Mouse (Mus musculus): ENCODE measurements around the gene Hadha.

Hadha gene

DNA sequence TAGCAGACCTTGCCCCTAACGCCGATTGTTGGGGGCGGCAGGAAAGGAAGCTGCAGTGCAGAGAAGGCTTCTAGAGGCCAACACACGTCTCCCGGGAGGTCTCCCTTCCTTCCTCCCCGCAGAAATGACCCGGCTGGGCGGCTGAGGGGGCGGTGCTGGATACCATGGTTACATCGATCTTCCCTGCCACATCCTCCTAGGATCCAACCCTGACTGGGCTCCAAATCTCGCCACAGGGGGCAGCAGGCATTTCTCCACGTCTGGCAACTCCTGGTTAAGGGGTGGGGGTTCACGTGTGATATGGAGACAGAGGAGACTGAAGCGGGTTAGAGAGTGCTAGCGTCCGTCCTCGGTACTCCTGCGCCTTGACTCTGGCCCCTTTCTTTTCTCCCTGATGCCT, 43.8 kb downstream of the Hadha start:
- DNase-seq (ENCODE audit: low spot score) = no peak

DNA sequence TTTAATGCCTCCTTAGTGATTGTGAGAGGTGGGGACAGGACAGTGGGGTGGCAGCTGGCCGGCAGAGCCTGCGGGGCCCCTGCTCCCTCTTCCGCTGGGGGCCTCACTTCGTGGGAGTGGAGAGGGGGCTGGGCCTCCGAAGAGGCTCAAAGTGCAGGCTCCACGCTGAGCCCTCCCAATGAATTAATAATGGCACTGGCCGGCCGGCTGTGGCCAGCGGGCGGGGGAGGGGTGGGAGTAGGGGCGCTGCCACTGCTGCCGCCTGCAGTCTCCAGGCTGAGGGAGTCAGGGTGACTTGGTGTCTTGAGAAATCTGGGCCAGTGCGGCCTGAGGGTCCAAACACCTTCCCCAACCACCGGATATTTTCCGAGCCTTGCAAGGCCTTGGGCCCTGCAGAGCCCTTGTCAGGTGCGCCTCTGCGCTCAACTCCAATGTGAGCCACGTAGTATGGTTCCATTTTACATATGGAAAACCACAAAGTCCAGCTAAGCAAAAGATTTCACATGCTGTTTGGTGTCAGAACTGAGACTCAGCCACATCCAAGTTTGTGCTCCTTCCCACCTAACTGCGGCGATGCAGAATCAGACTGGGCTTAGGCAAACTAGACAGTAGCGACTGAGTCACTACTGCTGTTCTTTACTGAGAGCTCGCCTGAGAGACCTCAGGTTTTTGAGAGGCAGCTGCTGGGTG, 44.4 kb downstream of the Hadha start:
- DNase-seq (ENCODE audit: low spot score) = no peak

DNA sequence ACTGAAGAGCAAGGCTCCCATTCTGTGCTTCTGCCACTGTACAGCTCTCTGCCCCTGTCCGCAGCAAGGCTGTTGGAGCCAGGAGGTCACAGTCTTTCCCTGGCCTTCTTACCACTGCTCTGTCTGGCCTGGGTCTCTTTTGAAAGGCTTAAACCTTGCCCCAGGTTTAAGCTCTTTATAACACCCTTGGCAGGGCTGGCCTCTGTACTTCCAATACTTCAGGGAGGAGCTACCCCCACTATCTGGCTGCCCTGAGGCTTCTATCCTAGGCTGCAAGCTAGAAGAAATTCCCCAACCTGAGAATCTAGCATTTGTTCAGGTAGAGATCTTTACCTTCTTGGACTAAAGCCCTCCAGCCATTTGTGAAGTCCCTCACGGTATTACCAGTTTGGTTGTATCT, 45.1 kb downstream of the Hadha start:
- no peak for DNase-seq (ENCODE audit: low spot score)

DNA sequence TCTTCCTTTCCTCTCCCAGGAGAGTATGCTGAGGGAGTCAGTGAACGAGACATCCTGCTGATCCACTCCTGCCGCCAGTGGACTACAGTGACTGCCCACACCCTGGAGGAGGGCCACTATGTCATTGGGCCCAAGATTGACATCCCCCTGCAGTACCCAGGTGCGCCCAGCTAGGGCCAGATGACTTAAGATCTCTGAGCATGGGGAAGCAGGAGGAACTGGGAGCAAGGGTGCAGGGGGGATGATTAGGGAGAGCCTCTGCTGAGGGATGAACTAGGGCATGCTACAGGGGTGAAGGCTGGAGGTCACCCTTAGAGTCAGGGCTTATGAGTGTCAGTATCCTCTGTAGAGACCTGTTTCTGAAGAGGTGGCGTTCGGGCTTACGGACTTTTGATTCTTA, 46.7 kb downstream of the Hadha start:
- no peak for DNase-seq (ENCODE audit: low spot score)

- no peak for DNase-seq (ENCODE audit: low spot score)
Observed at GRCm38 (mm10) chr5:30107611-30108041, 47.3 kb downstream of the Hadha start.

- DNase-seq (ENCODE audit: low spot score) = no peak
Observed at GRCm38 (mm10) chr5:30107186-30107585, 47.8 kb downstream of the Hadha start.

GRCm38 (mm10) chr5:30106756-30107155, 48.2 kb downstream of the Hadha start:
- DNase-seq (ENCODE audit: low spot score) = no peak

GRCm38 (mm10) chr5:30105668-30106300, 49.2 kb downstream of the Hadha start, which contains the start of gene 3110082J24Rik:
Gene 3110082J24Rik (minus strand): TSS chr5:30106086.
- no peak for DNase-seq (ENCODE audit: low spot score)

- no peak for DNase-seq (ENCODE audit: low spot score)
Observed at GRCm38 (mm10) chr5:30104841-30105667, 49.9 kb downstream of the Hadha start, which contains the start of gene Garem2. Gene Garem2 (plus strand): TSS chr5:30105161.

GRCm38 (mm10) chr5:30104339-30104738, 50.6 kb downstream of the Hadha start:
- no peak for DNase-seq (ENCODE audit: low spot score)

DNA sequence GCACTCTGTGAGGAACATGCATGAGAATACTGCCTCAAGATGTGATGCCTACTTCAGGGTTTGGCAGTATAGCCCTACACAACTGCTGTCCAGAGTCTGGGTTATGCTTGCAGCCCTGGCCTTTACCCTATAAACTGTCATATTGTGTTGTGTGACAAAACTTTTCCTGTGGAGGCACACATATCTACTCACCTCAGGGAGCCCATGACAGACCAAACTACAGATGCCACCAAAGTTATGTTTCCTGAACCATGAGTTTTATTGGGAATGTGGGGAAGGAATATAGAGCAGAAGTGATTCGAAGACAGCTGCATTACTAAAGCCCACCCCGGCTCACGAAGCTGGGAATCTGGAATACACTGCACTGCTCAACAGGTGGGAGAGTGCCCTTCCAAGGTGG, 51.6 kb downstream of the Hadha start:
- DNase-seq (ENCODE audit: low spot score) = no peak

DNA sequence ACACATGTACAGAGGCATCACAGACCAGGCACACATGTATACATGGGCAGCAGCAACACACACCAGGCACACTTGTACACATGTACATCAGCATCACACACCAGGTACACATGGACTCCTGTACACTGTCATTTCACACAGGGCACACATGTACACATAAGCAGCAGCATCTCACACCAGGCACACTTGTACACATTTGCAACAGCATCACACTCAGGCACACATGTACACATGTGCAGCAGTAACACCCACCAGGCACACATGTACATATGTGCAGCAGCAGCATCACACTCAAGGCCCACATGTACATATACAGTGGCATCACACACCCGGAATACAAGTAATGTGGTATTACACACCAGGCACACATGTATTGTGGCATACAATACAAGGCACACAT, 56.7 kb downstream of the Hadha start:
- DNase-seq (ENCODE audit: low spot score) = no peak

- no peak for DNase-seq (ENCODE audit: low spot score)
Observed at GRCm38 (mm10) chr5:30095731-30096130, 59.2 kb downstream of the Hadha start.

GRCm38 (mm10) chr5:30094399-30094798, 60.6 kb downstream of the Hadha start:
- no peak for DNase-seq (ENCODE audit: low spot score)

DNA sequence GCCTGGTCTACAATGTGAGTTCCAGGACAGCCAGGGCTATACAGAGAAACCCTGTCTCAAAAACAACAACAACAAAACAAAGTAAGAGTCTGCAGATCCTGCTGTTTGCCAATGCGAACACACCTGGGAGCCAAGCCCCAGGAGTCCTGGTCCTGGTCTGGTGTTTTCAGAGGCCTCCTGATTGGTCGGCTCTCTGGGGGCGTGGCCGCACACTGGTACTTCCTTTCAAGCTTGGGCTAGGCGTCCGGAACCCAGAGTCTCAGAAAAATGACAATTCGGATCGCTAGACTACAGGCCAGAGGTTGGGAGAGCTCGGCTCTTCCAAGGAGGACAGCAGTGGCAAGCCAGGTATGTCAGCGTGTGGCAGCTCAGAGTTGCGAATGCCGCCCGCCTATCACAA, 62.3 kb downstream of the Hadha start:
- DNase-seq (ENCODE audit: low spot score) = no peak

- DNase-seq (ENCODE audit: low spot score) = peak; percentile 46
Observed at GRCm38 (mm10) chr5:30072825-30073821, 81.8 kb downstream of the Hadha start, which contains the start of gene Tyms. Gene Tyms (minus strand): TSS chr5:30073617.

DNA sequence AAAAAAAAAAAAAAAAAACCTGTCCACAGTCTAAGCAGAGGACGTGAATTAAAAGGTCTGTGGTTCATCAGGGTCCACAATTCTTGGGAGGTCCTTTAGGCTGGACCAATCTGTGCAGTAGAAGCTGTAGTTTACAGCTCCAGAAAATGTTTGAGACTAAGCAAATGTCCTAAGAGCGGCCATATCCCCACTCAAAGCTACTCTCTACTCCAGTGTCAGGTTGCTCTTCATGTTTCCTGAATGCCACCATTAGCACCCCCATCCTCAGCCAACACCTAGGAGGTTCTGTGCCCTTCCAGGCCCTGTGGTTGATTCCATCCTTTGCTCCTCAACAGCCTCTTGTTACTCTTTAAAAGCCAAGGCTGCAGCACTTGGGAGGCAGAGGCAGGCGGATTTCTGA, 82.6 kb downstream of the Hadha start:
- DNase-seq (ENCODE audit: low spot score) = no peak

DNA sequence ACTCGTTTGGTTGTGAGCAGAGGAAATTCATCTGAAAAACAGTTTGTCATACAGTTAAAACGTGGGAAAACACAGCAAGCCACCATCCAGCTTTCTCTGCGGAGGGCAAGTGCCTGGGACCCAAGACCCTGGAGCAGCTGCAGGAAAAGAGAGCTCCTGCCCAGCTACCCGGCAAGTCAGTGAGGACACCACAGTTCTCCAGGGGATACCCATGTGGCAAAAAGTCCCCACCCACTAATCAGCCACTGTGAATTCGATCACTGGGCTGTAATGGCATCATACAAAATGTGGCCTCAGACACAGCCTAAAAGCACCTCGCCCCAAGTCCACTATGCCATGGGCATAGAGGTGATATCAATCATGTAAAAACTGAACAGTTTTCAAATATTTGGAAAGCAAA, 83.3 kb downstream of the Hadha start:
- DNase-seq (ENCODE audit: low spot score) = no peak

All from ovary, postnatal 10 days (tissue).